Mouse (Mus musculus) olfactory bulb, adult 2 months (tissue): ENCODE measurements around the gene Cybrd1.

Source experiments
- CTCF ChIP-seq: fragments of 200-500 bp; IDR thresholded peaks from 2 replicates; pipeline ENCODE4 v1.5.1; 2012; ENCODE audit warnings: low read depth, mild to moderate bottlenecking, low read length, moderate library complexity; ENCODE audit not compliant: insufficient read depth
- POLR2A ChIP-seq: fragments of 200-500 bp; IDR thresholded peaks from 2 replicates; pipeline ENCODE4 v1.6.1; 2012; ENCODE audit warnings: mild to moderate bottlenecking, low read depth, low read length, moderate library complexity; ENCODE audit not compliant: insufficient read depth

- TF ChIP-seq CTCF (no peak), POLR2A (no peak)
Observed at GRCm38 (mm10) chr2:71123591-71123990, 5.9 kb downstream of the Cybrd1 start.
